Mouse (Mus musculus) erythroblast, embryonic 14.5 days (primary cell): ENCODE data around the gene Btbd11. TPM values are rescaled to one million over a fixed set of nuclear protein-coding genes. Genes with fewer than 3 reads are reported as not detected.

Experiments used
- H3K27me3 ChIP-seq: 2 replicates; pipeline ENCODE4 v1.6.1; 2012; ENCODE audit warnings: inconsistent platforms; ENCODE audit not compliant: control insufficient read depth
- H3K36me3 ChIP-seq: 2 replicates; pipeline ENCODE4 v1.6.1; 2012; ENCODE audit warnings: mild to moderate bottlenecking, inconsistent platforms; ENCODE audit not compliant: control insufficient read depth
- H3K4me1 ChIP-seq: 2 replicates; pipeline ENCODE4 v1.6.1; 2012; ENCODE audit warnings: inconsistent platforms; ENCODE audit not compliant: control insufficient read depth
- H3K4me3 ChIP-seq: replicated peaks from 2 replicates; pipeline ENCODE3; 2012; ENCODE audit warnings: moderate library complexity, mild to moderate bottlenecking, inconsistent platforms
- H3K9me3 ChIP-seq: 2 replicates; pipeline ENCODE4 v1.6.1; 2012; ENCODE audit warnings: low read length, inconsistent platforms, mixed read lengths; ENCODE audit not compliant: control insufficient read depth
- GATA1 ChIP-seq: IDR thresholded peaks from 2 replicates; pipeline ENCODE4 v1.6.1; 2012; ENCODE audit warnings: low read length, inconsistent platforms, mixed read lengths
- TAL1 ChIP-seq: IDR thresholded peaks from 3 replicates; pipeline ENCODE4 v1.6.1; 2012; ENCODE audit warnings: low read length, inconsistent platforms, mixed read lengths
- polyA plus RNA-seq: library from polyadenylated mRNA; stranded (reverse); fragments of >175 nt; gene quantifications from 2 replicates; pipeline ENCODE4 v1.2.3, GENCODE M21; 2012

The Btbd11 gene
- polyA plus RNA-seq, 1 experiment = not detected

- TF ChIP-seq GATA1 (no peak), TAL1 (no peak)
- Histone ChIP-seq H3K9me3 (no peaks in the 10 kb centered on the region), H3K4me1 (no peaks in the 10 kb centered on the region), H3K27me3 (no peaks in the 10 kb centered on the region), H3K36me3 (no peaks in the 10 kb centered on the region), H3K4me3 (no peak overlapping the region)
Observed at GRCm38 (mm10) chr10:85525267-85526015, 138.8 kb downstream of the Btbd11 start.

- H3K27me3 ChIP-seq = no peaks in the 10 kb centered on the region
- no peaks in the 10 kb centered on the region for H3K4me1 ChIP-seq
- H3K4me3 ChIP-seq = no peak overlapping the region
- no peaks in the 10 kb centered on the region for H3K36me3 ChIP-seq
- H3K9me3 ChIP-seq = no peaks in the 10 kb centered on the region
- TF ChIP-seq TAL1 = no peak
- no peak for TF ChIP-seq GATA1
Observed at GRCm38 (mm10) chr10:85526657-85527056, 140.0 kb downstream of the Btbd11 start.

GRCm38 (mm10) chr10:85527722-85528121 is 141.1 kb downstream of the Btbd11 start:
- Histone ChIP-seq H3K36me3 (no peaks in the 10 kb centered on the region), H3K27me3 (no peaks in the 10 kb centered on the region), H3K4me1 (no peaks in the 10 kb centered on the region), H3K9me3 (no peaks in the 10 kb centered on the region), H3K4me3 (no peak overlapping the region)
- TF ChIP-seq GATA1 (no peak), TAL1 (no peak)

- no peaks in the 10 kb centered on the region for H3K36me3 ChIP-seq
- H3K27me3 ChIP-seq = no peaks in the 10 kb centered on the region
- no peaks in the 10 kb centered on the region for H3K9me3 ChIP-seq
- no peak overlapping the region for H3K4me3 ChIP-seq
- TF ChIP-seq GATA1 (no peak), TAL1 (no peak)
- H3K4me1 ChIP-seq = no peaks in the 10 kb centered on the region
Observed at GRCm38 (mm10) chr10:85533192-85533710, 146.6 kb downstream of the Btbd11 start.

- no peak for TF ChIP-seq TAL1
- TF ChIP-seq GATA1 = no peak
- Histone ChIP-seq H3K4me1 (no peaks in the 10 kb centered on the region), H3K27me3 (no peaks in the 10 kb centered on the region), H3K4me3 (no peak overlapping the region), H3K36me3 (no peaks in the 10 kb centered on the region), H3K9me3 (no peaks in the 10 kb centered on the region)
Observed at GRCm38 (mm10) chr10:85538051-85538753, 151.6 kb downstream of the Btbd11 start.

GRCm38 (mm10) chr10:85539510-85540120 is 153.0 kb downstream of the Btbd11 start:
- H3K4me3 ChIP-seq = no peak overlapping the region

GRCm38 (mm10) chr10:85540311-85541093 is 153.9 kb downstream of the Btbd11 start:
- Histone ChIP-seq H3K9me3 (no peaks in the 10 kb centered on the region), H3K4me3 (no peak overlapping the region), H3K36me3 (no peaks in the 10 kb centered on the region), H3K27me3 (no peaks in the 10 kb centered on the region), H3K4me1 (no peaks in the 10 kb centered on the region)
- TF ChIP-seq GATA1 (no peak), TAL1 (no peak)

More at GRCm38 (mm10) chr10:85539510-85540120, 153.0 kb downstream of the Btbd11 start:
- no peaks in the 10 kb centered on the region for H3K9me3 ChIP-seq
- H3K4me1 ChIP-seq = no peaks in the 10 kb centered on the region
- H3K36me3 ChIP-seq = no peaks in the 10 kb centered on the region
- no peaks in the 10 kb centered on the region for H3K27me3 ChIP-seq
- TF ChIP-seq TAL1 = no peak
- TF ChIP-seq GATA1 = no peak

GRCm38 (mm10) chr10:85541481-85541880 is 154.9 kb downstream of the Btbd11 start:
- Histone ChIP-seq H3K4me3 (no peak overlapping the region), H3K36me3 (no peaks in the 10 kb centered on the region), H3K27me3 (no peaks in the 10 kb centered on the region), H3K9me3 (no peaks in the 10 kb centered on the region), H3K4me1 (no peaks in the 10 kb centered on the region)
- TF ChIP-seq GATA1 = no peak
- no peak for TF ChIP-seq TAL1
